Mouse (Mus musculus) cerebellum, postnatal 4 days (tissue): Measurements from ENCODE around the gene Hivep1.
A peak's percentile ranks its signal among the peaks of the same experiment; 100 is the strongest.

ENCODE experiments used
- DNase-seq, 2 experiments: peaks; one replicate each; pipeline ENCODE4 v3.0.0; 2022; ENCODE audit warnings: low spot score in 2 of 2, mixed read lengths in 1 of 2

Hivep1 gene

DNA sequence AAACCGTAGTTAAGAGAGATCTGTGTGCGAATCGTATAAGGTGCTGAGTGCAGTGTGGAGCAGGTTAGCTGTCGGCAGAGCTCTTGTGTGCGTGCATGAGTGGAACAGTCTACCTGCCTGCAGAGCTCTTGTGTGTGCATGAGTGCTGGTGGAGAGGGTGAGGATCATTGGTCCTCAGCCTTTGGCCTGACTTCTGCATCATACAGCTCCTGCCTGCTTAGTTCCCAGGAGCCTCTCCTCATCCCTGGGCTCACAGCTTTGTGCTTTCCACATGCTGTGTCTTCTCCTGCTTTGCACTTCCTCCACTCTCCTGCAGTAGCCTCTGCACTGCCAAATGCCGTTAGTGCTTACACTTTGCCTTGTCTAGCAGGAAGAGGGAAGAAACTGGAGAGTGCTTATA, 60.2 kb downstream of the Hivep1 start:
- DNase-seq: no peak

DNA sequence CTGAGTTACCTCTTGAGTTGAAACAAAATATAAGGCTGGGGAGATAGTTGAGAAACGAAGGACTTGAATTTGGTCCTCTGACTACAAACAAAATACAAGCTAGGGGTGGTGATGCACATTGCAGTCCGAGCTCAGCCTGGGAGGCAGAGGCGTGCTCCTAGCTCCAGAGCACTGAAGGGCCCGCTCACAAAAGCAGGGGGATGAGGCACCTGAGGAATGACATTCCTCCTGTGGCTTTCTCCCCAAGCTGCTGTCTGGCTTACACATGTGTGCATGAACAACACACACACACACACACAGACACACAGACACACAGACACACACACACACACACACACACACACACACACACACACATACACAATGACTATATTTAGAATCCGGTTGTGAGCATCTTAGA, 60.9 kb downstream of the Hivep1 start:
- no peak for DNase-seq

DNA sequence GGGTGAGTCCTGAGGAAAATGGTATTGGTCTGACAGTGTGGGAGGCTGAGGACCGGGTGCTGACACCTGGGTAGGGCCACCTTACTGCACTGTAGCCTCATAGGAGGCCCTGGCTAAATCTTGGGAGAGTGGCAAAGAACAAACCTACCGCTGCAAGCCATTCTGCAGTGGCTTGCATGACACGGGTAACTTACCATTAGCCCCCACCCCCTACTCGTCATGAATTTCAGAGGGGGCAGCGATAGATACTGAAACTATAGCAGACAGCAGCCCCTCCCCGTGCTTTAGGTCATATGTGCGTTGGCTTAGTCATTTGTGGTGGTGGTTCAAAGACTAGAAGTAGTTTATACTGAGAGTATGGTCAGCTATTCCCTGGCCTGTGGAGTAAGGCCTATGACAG, 61.8 kb downstream of the Hivep1 start:
- no peak for DNase-seq

DNA sequence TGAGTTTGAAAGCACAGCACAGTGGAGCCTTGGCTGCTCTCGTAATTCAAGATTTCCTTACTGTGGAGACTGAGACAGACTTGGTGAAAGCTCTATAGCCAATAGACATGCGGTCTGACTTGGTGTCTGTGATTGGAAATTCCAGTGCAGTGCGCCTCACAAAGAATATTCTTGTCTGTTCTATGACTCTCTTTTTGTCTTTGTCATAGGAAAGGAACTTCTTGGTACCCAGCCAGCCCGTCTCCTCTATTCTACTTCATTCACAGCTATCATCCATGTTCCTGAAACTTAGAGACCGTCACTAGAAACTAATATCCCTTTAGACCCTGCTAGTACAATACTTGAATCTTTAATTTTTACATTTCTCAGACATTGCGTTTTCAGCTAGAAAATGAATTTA, 64.5 kb downstream of the Hivep1 start:
- no peak for DNase-seq

DNA sequence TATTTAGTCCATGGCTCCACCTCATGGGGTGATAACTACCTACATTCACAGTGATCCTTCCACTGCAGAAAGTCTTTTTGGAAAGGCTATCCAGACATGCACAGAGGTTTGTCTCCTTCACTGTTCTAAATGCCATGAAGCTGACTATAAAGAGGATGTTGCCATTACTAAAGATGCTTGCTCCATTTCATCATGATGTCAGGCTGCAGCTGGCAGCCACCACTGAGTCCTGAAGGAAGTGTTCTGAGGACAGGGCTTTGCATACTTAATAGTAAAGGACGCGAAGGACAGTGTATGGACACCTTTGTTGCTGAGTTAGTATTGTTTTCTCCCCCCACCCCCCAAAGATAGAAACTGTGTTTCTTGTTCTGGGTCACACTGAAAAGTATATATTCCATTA, 67.2 kb downstream of the Hivep1 start:
- no peak for DNase-seq

DNA sequence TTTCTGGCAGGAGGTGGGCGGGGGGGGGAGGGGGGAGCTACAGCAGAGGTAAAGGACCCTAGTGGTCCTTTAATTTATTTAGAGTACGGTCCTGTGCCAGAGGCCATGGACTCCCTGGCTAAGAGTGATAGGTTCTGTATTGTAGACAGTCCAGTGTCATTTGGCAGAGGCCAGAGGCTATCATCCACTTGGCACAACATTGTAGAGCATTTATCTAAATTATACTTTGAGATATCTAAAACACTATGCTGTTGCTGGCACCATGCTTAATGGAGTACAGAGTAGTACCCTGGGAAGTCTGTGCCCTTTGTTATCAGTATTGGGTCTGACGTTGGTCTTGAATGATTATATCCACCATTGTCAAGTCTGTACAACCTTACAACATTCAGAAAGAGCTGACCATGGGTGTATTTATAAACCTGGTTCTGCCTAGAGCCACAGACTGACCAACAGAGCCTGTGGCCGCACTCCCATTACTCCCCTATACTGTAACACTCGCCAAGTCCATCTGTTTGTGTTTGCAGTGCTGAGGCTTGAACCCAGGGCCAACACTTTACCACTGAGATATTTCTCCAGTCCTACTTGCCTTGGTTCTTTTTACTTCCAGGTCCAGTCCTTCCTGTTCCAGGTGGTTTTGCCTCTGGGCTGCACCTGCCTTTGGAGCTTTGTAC, 69.4 kb downstream of the Hivep1 start:
- no peak for DNase-seq

DNA sequence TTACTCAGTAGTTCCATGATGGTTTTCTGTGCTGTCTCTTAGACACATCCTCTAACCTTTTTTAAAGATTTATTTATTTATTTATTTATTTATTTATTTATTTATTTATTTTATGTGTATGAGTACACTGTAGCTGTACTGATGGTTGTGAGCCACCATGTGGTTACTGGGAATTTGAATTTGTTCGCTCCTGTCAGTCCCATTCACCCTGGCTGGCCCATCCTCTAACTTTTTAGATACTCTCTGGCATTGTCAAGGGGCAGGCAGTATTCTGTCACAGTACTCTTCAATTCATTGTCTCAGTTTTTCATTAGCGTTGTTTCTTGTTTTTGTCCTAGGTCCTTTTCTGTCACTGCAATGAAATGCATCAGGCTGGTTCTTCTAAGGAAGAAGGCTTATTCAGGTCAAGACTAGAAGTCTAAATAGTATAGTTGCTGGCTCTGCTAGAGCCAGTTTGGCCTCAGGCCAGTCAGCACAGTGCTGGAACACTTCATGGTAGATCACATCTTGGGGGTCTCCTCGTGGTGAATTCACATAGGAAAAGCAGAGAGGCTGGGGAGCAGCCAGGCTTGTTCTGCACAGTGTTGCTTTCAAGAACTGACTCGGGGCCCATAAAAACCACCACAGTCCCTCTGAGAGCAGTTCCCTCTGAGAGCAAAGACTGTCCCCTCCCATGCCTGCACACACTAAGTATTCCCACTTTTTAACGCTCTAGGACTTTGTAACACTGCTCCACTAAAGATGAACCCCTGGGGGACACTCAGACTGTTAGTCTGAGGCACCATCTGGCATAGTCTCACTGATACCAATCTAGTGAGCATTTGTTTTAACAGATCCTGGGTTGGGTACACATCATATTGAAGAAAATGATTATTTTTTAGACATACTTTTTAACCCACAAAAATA, 70.2 kb downstream of the Hivep1 start:
- DNase-seq: no peak

DNA sequence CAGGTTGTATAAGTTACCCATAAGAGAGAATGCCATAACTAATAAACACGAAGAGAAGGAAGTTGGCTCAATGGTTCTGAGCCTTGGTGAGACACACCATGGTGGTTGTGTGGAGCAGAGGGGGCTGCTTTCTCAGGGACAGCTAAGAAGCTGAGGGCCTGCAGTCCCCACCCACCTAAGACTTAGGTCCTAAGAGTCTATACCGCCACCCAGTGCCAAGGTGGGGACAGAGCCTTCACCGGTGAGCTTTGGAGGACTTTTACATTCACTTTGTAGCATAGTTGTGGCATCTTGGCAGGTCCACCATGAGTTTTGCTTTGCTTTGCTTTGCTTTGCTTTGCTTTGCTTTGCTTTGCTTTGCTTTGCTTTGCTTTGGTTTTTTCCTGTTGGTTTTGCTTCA, 92.8 kb downstream of the Hivep1 start:
- no peak for DNase-seq

DNA sequence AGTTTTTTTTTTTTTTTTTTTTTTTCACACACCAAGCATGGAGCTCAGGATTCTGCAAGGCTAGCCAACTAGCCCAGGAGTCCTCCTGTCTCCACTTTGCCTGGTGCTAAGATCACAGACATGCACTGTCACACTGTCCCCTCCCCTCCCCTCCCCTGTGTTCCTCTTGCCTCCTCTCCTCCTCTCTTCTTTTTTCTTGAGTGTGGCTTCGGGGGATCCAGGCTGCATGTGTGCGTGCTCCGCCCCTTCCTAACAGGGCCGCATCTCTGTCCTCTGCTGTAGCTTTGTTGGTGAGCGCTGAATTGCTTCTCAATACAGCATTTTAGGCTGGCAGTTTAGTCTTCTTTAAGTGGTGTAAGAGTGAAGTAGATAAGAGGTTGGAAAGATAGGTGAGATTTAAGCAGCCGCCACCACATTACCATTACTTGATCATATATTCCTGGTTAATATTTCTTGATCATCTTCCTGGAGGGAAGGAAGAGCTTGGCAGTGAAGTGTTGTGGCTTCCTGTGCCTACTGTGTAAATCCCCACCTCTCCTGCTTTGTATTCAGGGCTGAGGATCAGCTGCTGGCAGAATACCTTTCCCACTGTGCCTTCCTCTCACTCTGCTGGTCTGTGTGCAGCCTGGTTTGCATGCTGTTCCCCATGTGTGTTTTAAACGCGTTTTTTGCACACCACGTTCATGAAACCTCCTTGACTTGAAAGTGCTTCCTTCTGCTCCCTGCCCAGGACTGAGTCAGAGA, 97.7 kb downstream of the Hivep1 start:
- no peak for DNase-seq

DNA sequence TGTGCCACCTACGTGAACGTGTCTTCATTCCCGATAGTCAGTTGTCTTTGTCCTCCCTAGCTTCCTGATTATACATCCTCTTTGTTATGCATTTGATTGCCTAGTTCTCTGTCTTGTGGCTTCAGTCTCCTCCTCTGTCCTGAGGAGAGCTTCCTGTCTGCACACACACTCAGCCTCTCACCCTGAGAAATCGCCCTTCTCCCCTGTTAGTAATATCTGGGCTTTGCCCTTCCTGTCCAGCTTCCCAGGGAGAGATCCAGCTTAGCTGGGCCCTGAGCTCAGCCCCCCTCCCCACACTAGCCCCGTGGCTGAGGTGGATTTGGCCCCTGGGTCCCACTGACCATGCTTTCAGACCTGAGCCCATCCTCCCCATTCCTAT, 98.2 kb downstream of the Hivep1 start:
- no peak for DNase-seq

DNA sequence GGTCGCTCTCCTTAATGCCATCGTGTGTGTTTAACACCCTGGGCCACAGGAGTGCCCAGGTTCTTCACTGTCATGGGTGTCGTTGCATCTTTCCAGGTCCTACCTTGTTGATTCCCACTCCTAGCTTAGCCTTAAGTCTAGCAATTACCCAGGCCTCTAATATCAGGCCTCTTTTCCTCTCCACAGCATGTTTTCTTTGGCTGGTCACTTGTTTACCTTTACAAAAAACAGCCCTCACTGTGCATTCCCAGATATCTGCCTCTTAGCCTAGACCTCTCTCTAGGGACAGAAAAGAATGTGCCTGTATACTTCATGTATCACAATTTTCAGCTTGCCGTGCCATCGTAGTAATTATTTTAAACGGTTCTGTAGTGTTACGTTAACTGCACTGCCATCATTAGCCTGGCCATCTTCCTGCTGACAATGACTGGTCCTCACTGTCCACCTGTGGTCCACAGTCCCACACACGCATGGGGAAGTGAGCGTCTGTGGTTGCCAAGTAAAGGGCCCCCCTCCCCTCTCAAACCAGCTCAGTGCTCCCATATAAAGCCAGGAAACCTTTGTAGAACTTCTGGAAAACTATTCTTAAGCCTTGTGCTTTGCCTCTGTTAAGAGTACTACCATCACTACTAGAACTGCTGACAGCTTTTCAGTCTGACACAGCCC, 98.8 kb downstream of the Hivep1 start:
- DNase-seq: no peak

DNA sequence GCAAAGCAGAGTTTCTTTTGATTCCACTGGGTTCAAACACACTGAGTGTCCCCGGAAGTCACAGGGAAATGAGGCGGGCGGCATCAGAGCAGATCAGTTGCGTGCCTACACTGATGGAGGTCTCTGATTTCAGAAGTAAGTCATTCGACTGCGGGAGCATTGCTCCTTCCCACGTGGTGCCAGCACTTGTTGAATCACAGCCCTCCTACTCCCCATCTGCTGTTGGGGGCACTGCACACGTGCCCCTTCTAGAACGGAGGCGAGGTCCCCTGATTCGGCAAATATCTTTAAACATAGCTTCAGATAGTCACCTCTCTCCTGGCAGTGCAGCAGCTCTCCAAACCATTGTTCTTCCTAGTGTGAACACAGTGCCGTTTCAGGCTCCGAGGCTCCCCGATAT, 106.4 kb downstream of the Hivep1 start:
- no peak for DNase-seq

DNA sequence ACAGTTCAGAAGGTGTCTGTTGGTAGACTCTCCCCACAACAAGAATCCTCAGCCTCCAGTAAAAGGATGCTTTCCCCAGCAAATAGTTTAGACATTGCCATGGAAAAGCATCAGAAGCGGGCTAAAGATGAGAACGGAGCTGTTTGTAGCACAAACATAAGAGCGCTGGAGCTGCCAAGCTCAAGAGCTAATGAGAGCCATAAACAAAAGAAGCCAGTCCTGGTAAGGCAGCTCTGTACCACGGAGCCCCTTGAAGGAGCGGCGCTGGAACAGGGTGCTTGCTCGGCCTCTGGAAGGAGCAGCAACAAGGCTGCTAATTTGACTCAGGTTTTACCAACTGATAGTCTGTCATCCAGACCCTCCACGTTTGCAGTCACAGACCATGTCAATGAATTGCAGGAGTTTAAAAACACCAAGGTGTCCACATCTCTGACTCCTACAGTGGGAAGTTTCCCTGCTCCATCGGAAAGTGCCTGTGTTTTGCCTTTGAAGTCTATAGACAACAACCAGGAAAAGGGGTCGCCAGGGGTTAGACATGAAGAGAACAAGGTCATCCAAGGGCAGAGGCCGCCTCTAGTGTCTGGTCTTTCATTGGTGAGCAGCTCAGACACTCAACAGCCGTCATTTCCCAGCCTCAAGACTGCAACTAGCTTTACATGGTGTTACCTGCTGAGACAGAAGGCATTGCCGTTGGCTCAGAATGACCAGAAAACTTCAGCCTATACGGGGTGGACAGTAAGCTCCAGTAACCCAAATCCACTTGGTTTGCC, 107.8 kb downstream of the Hivep1 start:
- DNase-seq: no peak

DNA sequence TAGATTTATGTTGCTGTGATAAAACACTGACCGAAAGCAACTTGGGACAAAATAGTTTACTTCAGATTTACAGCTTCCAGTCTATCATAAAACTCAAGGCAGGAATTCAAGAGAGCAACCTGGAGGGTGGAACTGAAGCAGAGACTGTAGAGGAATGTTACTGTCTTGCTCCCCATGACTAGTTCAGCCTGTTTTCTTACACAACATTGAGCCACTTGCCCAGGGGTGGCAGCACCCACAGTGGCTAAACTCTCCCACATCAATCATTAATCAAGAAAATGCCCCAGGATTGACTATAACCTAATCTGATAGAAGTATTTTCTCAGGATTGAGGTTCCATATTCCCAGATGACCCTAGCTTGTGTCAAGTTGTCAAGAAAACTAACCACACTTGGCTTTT, 119.0 kb downstream of the Hivep1 start:
- no peak for DNase-seq

DNA sequence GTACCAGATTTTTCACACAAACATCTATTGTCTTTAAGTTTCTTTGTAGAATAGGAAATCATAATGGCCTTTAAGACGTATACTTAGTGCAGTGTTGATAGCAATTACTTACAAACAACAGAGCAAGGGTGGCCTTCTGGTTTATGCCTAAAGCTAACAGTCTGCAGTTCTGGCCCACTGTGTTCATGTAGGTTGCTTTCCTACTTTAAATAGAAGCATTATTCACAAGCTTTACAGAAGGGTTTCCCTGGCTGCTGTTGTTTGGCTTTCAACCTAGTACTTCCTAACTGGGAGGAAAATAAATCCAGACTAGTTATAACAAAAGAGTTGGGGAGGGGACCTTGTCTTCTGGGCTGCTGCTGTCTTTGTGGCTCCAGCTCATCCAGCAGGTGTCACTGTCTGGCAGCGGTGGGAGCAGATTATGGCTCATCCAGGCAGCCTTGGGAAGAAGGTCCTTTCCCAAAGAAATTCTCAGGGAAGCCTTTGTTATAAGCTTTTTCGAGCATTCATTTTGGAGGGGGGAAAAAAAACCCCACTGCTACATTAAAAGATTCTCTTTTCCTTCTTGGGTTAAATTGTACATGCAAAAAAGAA, 123.1 kb downstream of the Hivep1 start:
- DNase-seq: peak in 1 of 2 experiments; percentile 32

DNA sequence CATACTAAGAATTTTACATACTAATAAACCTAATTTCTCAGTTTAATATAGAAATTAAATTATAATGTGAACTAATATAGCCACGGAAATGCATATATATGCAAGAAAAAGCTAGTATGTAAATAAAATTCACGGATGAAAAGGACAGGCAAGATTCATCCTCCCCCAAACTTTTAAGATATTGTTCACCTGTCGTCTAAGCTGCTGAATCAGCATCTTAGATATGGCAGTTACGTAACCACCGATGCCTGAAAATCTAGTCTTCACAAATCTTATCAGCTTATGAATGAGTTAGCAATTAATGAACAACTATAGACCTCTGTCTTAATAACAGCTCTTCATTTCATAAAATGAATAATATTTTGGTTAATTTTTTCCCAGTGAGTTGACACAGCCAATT, 130.8 kb downstream of the Hivep1 start:
- no peak for DNase-seq

DNA sequence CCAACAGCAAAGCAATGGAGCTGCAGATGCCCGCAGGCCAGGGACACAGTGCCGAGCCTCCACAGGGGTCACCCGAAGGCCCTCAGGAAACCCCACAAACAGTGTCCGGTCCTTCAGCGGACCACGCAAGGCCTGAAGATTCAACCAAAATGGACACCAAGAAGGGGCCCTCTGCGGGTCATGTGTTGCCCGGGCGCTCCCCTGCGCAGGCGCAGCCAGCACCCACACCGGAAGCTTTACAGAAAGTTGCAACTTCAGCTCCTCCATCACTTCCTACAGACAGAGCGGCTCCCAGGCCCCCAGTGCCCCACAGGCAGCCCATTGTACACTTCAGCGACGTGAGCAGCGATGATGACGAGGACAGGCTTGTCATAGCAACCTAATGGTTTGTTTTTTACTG, 132.3 kb downstream of the Hivep1 start:
- DNase-seq: no peak

DNA sequence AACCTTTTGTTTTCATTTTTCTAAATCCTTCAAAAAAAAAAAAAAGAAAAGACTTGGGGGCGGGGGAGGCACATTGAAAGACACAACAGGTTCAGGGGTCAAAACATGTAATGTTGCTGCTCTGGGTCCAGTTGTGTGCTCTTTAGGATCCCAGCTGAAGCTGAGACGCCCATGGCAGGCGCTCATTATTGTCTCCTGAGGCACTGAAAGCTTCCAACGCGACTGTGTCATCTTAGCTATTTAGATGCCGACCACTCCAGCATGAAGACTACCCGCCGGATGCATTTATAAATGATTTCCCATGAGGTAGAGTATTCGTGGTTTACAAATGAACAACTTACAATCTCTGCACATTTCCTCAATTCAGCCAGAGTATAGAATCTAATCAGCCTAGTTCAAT, 141.2 kb downstream of the Hivep1 start:
- no peak for DNase-seq

DNA sequence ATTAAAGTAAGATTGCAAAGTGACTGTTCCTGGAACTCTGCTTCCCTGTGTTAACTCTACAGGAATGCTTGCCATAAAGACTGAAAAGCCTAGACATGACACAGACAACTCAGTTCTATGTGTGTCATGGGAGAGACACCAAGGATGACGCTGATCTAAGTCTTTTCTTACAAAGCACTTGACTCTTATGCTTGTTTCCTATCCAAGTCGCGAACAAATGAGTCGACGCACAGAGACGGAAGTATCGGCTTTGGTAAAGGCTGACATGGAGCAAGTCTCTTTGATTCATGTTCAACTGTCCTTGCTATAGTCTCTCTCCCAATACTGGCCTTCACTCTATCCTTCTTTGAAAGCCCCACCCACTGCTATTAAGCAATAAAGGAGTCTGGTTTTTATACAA, 143.8 kb downstream of the Hivep1 start:
- no peak for DNase-seq

DNA sequence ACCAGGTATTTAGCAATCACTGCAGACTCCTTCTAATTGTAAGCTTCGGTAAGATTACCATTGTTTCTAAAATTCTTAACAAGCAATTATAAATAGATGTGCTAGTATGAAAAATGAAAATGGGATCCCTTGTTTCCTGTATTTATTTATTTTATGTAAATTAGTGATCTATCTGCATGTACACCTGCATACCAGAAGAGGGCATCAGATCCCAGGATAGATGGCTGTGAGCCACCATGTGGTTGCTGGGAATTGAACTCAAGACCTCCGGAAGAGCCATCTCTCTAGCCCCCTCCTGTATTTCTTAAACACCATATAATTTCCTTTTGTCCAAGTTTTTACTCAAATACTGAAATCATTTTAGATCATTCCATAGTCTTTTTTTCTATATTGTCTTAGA, 145.8 kb downstream of the Hivep1 start:
- no peak for DNase-seq

DNA sequence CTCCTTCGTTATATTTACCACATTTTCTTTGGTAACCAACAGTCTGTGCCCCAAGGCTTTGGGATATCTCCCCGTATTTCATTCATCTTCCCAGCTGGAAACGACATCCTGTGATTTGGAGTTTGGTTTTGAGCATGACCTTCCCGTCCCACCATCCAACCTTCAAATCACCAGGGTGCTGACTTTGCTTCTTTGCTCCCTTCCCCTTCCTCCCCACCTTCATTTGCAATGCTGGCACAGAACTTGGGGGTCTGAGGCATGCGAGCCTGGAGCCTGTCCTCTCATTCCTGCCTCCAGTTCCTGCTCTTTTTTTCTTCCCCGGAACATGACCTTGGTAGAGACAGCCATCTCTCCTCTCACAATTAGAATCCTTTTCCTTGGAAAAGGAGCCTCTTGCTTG, 161.7 kb downstream of the Hivep1 start:
- DNase-seq: no peak
